ENCODE assay signal across 8 mouse cellular contexts in genomic region chr9:101472101-101473073, GRCm38 (mm10).
DNase-seq lines count a peak whose midpoint lies in the region; ATAC-seq lines count a peak whose summit lies in the region.
"Had no signal": no experiment of that assay in that cellular context is flagged by ENCODE, and none has a peak within 500 bp of the region (broad histone marks: within the 10 kb centered on the region; RNA-seq: fewer than 3 reads in every experiment).

No protein-coding gene starts in this region.

- ATAC-seq in forebrain, embryonic 14.5 days: peak; percentile 91
- peak; percentile 86 for ATAC-seq in neural tube, embryonic 12.5 days (ENCODE audit: low FRiP score, low read depth)

- peaks cover 21% of the 10 kb centered on the region for H3K4me1 ChIP-seq in forebrain, embryonic 14.5 days (ENCODE audit: control insufficient read depth, insufficient read depth, low read length)
- H3K4me1 ChIP-seq in neural tube, embryonic 12.5 days: peaks cover 19% of the 10 kb centered on the region

- WGBS in forebrain, embryonic 14.5 days: 5% methylated on average over 8 of the region's 8 CpGs
- WGBS in neural tube, embryonic 12.5 days: 25% methylated on average over 8 of the region's 8 CpGs

- H3K9ac ChIP-seq in forebrain, embryonic 14.5 days (ENCODE audit: low read length): no peak overlapping the region
- no peak overlapping the region for H3K9ac ChIP-seq in neural tube, embryonic 12.5 days

- H3K9me3 ChIP-seq in forebrain, embryonic 14.5 days (replicated peaks; ENCODE audit: control insufficient read depth, low read length): no peaks in the 10 kb centered on the region
- H3K9me3 ChIP-seq in neural tube, embryonic 12.5 days: no peaks in the 10 kb centered on the region

- H3K36me3 ChIP-seq in forebrain, embryonic 14.5 days (ENCODE audit: control insufficient read depth, insufficient read depth, low read length): no peaks in the 10 kb centered on the region
- H3K36me3 ChIP-seq in neural tube, embryonic 12.5 days: no peaks in the 10 kb centered on the region

- peak overlapping the region; percentile 12 for H3K4me2 ChIP-seq in forebrain, embryonic 14.5 days (ENCODE audit: low read length)
- peak overlapping the region; percentile 5 for H3K4me2 ChIP-seq in neural tube, embryonic 12.5 days (replicated peaks)

- H3K27me3 ChIP-seq in forebrain, embryonic 14.5 days (replicated peaks; ENCODE audit: control insufficient read depth, insufficient read depth, low read length): no peaks in the 10 kb centered on the region
- H3K27me3 ChIP-seq in neural tube, embryonic 12.5 days (replicated peaks): 0 out of 2 replicates have a peak, but pooled peaks cover 3% of the 10 kb centered on the region

- no peak overlapping the region for H3K4me3 ChIP-seq in forebrain, embryonic 14.5 days (ENCODE audit: low read depth, low read length)
- H3K4me3 ChIP-seq in neural tube, embryonic 12.5 days: no peak overlapping the region
- H3K4me3 ChIP-seq: myocyte had no signal

- intact Hi-C loops in gastrocnemius, postnatal 36 days (cut with DNase I): no loop called here

- H3K27ac ChIP-seq in forebrain, embryonic 14.5 days (ENCODE audit: low read depth, low read length): peak overlapping the region; percentile 68; the same call in 1 of the 2 replicates
- H3K27ac ChIP-seq in neural tube, embryonic 12.5 days: peak overlapping the region; percentile 17; the same call in 1 of the 2 replicates

- peak; percentile 87 for DNase-seq in Muller cell, postnatal 12 days (ENCODE audit: inconsistent ontology term)
- peak; percentile 24 to 45 for DNase-seq in adrenal gland, adult 18-20 months (ENCODE audit: low spot score in 2 of 2)
- DNase-seq in forebrain, embryonic 14.5 days (ENCODE audit: low spot score): peak; percentile 91
- DNase-seq in kidney, adult 9 months: peak; percentile 9
- no peak for DNase-seq in gastrocnemius, postnatal 36 days
- no peak for DNase-seq in urinary bladder, postnatal 10 days (ENCODE audit: low spot score)

Comparison
In these comparisons a context has a peak if more than half of its experiments do, and no peak if none do; other contexts are left out.
1. DNase-seq: peak in Muller cell, postnatal 12 days (single experiment), adrenal gland, adult 18-20 months (2 of 2), forebrain, embryonic 14.5 days (single experiment) and kidney, adult 9 months (single experiment); none in gastrocnemius, postnatal 36 days (0 of 2) and urinary bladder, postnatal 10 days (single experiment).